Mouse (Mus musculus): ENCODE data around the gene Cln6. TPM values are rescaled to one million over a fixed set of nuclear protein-coding genes. Genes with fewer than 3 reads are reported as not detected.

The Cln6 gene
- polyA plus RNA-seq, 1 experiment from 2014 or later = 26.4 TPM

DNA sequence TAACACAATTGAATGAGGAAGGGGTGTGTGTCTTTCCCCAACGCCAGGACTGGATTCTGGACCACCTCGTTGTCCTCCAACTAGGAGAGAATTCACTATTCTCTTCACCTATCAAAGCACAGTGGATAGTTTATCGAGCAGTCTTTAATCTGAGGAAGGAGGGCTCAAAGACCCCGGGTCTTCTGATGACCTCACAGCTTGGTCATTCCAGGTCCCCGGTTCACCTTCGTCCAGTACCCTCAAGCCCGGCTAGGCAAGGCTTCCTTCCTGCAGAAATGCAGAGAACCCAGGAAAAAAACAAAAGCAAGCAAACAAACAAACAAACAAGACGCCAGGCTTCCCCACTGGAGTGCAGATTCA is 459 bp upstream of the Cln6 start:
- no peak overlapping the region for H3K9ac ChIP-seq (replicated peaks; ENCODE audit: low read depth, low read length)
- peak overlapping the region; percentile 76 for H3K4me2 ChIP-seq (replicated peaks; ENCODE audit: low read depth, low read length)
- peak overlapping the region; percentile 82 for H3K4me3 ChIP-seq (ENCODE audit: low read depth, low read length)
- ATAC-seq (ENCODE audit: insufficient number of reproducible peaks, insufficient read depth, low FRiP score, low read depth) = 0 out of 2 replicates have a peak, but pooled peaks have one; percentile 1
- H3K4me1 ChIP-seq (ENCODE audit: control insufficient read depth, insufficient read depth, low read length) = peaks cover 18% of the 10 kb centered on the region
- no peaks in the 10 kb centered on the region for H3K9me3 ChIP-seq (ENCODE audit: control insufficient read depth, low read depth, low read length)
- peak overlapping the region; percentile 35; the same call in 1 of the 2 replicates for H3K27ac ChIP-seq (ENCODE audit: low read length)
- H3K27me3 ChIP-seq (ENCODE audit: control insufficient read depth, insufficient read depth, low read length) = no peaks in the 10 kb centered on the region
- WGBS = 12% methylated on average over 8 of the region's 8 CpGs
- no peaks in the 10 kb centered on the region for H3K36me3 ChIP-seq (ENCODE audit: control insufficient read depth, insufficient read depth, low read length)

DNA sequence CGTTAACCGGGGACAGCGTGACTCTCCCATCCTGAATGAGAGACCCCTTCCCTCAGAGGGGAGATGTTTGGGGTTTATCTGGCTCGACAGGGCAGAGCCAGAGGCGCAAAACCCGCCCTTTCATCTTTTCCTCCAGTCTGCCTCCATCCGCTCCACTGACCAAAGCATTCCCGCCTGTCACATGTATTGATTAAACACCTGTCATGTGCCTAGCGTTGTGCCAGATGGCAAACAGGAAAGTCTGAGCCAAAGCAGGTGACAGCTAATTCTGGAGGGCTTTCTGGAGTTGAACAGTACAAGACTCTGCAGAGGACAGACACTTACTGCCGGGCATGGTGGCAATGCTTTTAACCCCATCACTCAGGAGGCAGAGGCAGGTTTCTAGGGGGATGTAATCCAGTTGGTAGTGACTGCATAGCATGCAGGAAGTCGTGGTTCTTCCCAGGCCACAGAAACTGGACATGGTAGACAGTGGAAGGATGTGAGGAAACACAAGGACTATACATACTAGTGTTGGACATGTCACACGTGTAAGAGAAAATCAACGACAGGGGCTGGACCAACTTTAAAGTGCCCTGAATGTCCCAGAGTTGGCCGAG is 686 bp downstream of the Cln6 start:
- WGBS = 11% methylated on average over 14 of the region's 14 CpGs
- ATAC-seq (ENCODE audit: insufficient number of reproducible peaks, insufficient read depth, low FRiP score, low read depth) = peak; percentile 5; the same call in 1 of the 2 replicates

DNA sequence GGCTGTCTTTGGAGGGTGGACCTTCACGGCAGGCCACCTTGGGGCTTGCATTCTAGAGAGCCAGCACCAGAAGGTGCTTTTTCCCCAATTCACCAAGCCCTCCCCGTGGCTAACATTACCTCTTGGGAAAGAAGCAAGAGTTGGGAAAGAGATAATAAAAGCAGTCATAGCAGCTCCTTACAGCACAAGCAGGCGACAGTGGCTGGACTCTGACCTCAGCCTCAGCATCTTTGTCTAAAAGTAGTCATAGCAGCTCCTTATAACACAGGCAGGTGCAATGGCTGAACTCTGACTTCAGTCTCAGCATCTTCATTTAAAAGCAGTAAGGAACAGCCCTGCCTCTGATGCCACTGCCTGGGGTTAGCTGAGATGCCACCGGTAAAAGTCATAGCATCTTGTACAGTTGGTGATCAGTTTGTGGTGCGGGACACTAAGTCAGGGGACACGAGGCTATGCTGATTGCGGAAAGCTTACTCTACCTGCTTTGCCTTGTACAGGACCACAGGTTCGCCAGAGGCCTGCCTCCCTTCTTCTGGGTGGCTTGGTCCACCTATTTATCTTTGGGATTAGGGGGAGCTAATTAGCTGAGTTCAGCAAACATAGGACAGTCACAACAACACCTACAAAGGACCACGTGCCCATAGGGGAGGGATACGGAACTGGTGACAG is 4.9 kb downstream of the Cln6 start:
- 75% methylated on average over 10 of the region's 10 CpGs for WGBS
- no peak for ATAC-seq (ENCODE audit: insufficient number of reproducible peaks, insufficient read depth, low FRiP score, low read depth)
- no peak overlapping the region for H3K4me2 ChIP-seq (replicated peaks; ENCODE audit: low read depth, low read length)

More for the DNA sequence above, 686 bp downstream of the Cln6 start:
- Histone ChIP-seq H3K27me3 (ENCODE audit: control insufficient read depth, insufficient read depth, low read length) (no peaks in the 10 kb centered on the region), H3K4me3 (ENCODE audit: low read depth, low read length) (peak overlapping the region; percentile 82), H3K27ac (ENCODE audit: low read length) (peak overlapping the region; percentile 93), H3K4me1 (ENCODE audit: control insufficient read depth, insufficient read depth, low read length) (peaks cover 18% of the 10 kb centered on the region), H3K9me3 (ENCODE audit: control insufficient read depth, low read depth, low read length) (no peaks in the 10 kb centered on the region), H3K36me3 (ENCODE audit: control insufficient read depth, insufficient read depth, low read length) (no peaks in the 10 kb centered on the region), H3K9ac (replicated peaks; ENCODE audit: low read depth, low read length) (peak overlapping the region; percentile 92), H3K4me2 (replicated peaks; ENCODE audit: low read depth, low read length) (peak overlapping the region; percentile 76)

DNA sequence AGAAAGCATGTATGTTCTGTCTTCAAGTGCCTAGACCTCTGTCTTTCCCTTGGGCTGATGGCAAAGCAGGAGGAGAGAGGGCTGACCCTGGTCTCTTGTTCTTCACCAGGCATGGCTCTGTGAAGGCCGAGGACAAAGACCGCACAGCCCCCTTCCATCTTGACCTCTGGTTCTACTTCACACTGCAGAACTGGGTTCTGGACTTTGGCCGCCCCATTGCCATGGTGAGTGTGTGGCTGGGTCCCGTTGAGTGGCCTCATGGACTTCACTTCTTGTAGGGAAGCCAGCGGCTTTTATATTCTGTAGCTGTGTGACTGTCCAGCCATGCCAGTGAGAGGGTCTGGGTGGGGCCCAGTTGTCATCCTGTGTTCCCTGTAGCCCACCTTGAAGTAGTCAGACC is 5.9 kb downstream of the Cln6 start:
- 93% methylated on average over 5 of the region's 5 CpGs for WGBS
- H3K9me3 ChIP-seq (ENCODE audit: control insufficient read depth, low read depth, low read length) = no peaks in the 10 kb centered on the region

More for the DNA sequence above, 4.9 kb downstream of the Cln6 start:
- no peak overlapping the region for H3K4me3 ChIP-seq (ENCODE audit: low read depth, low read length)
- peaks cover 3% of the 10 kb centered on the region; the same call in 1 of the 2 replicates for H3K36me3 ChIP-seq (ENCODE audit: control insufficient read depth, insufficient read depth, low read length)
- H3K27me3 ChIP-seq (ENCODE audit: control insufficient read depth, insufficient read depth, low read length) = no peaks in the 10 kb centered on the region
- H3K4me1 ChIP-seq (ENCODE audit: control insufficient read depth, insufficient read depth, low read length) = peaks cover 15% of the 10 kb centered on the region
- no peaks in the 10 kb centered on the region for H3K9me3 ChIP-seq (ENCODE audit: control insufficient read depth, low read depth, low read length)
- H3K27ac ChIP-seq (ENCODE audit: low read length) = no peak overlapping the region
- no peak overlapping the region for H3K9ac ChIP-seq (replicated peaks; ENCODE audit: low read depth, low read length)

DNA sequence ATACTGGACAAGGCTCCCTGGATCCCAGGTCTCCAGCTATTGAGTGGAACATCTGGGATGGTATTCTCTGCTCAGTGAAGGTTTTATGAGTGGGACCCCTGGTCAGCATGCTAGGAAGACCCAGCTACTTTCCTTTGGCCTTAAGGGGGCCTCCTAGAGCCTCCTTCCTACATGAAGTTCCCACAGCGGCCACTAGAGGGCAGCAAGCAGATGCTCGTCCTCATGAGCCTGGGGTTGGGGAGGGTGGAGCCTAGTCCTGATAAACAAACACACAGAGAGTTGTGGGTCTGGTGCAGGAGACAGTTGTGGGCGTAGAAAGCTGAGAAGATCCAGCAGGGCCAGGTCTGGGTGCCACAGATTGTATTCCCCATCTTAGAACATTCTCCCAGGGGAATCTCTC is 9.1 kb downstream of the Cln6 start:
- Histone ChIP-seq H3K4me1 (ENCODE audit: control insufficient read depth, insufficient read depth, low read length) (0 out of 2 replicates have a peak, but pooled peaks cover 4% of the 10 kb centered on the region), H3K27ac (ENCODE audit: low read length) (no peak overlapping the region), H3K36me3 (ENCODE audit: control insufficient read depth, insufficient read depth, low read length) (peaks cover 16% of the 10 kb centered on the region), H3K27me3 (ENCODE audit: control insufficient read depth, insufficient read depth, low read length) (no peaks in the 10 kb centered on the region), H3K9ac (replicated peaks; ENCODE audit: low read depth, low read length) (no peak overlapping the region), H3K4me2 (replicated peaks; ENCODE audit: low read depth, low read length) (no peak overlapping the region), H3K4me3 (ENCODE audit: low read depth, low read length) (no peak overlapping the region), H3K9me3 (ENCODE audit: control insufficient read depth, low read depth, low read length) (no peaks in the 10 kb centered on the region)
- WGBS = 5% methylated on average over 3 of the region's 3 CpGs
- no peak; the same call in 1 of the 2 replicates for ATAC-seq (ENCODE audit: insufficient number of reproducible peaks, insufficient read depth, low FRiP score, low read depth)

More for the DNA sequence above, 5.9 kb downstream of the Cln6 start:
- peaks cover 3% of the 10 kb centered on the region; the same call in 1 of the 2 replicates for H3K36me3 ChIP-seq (ENCODE audit: control insufficient read depth, insufficient read depth, low read length)
- no peak overlapping the region for H3K27ac ChIP-seq (ENCODE audit: low read length)
- no peak overlapping the region for H3K4me3 ChIP-seq (ENCODE audit: low read depth, low read length)
- peaks cover 12% of the 10 kb centered on the region for H3K4me1 ChIP-seq (ENCODE audit: control insufficient read depth, insufficient read depth, low read length)
- no peak overlapping the region for H3K9ac ChIP-seq (replicated peaks; ENCODE audit: low read depth, low read length)
- H3K4me2 ChIP-seq (replicated peaks; ENCODE audit: low read depth, low read length) = no peak overlapping the region
- H3K27me3 ChIP-seq (ENCODE audit: control insufficient read depth, insufficient read depth, low read length) = no peaks in the 10 kb centered on the region
- ATAC-seq (ENCODE audit: insufficient number of reproducible peaks, insufficient read depth, low FRiP score, low read depth) = no peak

DNA sequence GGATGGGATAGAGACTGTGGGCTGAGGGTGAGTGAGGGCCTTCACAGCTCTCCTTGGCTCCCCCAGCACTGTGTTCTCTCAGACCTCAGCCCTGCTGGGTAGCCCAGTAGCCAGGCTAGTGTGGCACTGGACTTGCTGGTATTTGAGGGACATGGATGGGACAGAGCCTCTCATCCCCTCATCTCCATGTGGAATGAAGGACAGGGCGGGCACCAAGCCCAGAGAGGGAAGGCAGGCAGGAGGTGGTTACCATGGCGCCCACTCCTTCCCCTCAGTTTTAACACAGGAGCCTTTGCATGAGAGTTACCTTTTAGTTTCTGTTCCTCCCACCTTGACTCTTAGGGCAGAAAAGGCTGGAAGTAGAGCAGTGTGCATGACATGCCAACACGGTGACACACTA is 10.1 kb downstream of the Cln6 start:
- Histone ChIP-seq H3K27ac (ENCODE audit: low read length) (no peak overlapping the region), H3K36me3 (ENCODE audit: control insufficient read depth, insufficient read depth, low read length) (peaks cover 16% of the 10 kb centered on the region), H3K9me3 (ENCODE audit: control insufficient read depth, low read depth, low read length) (no peaks in the 10 kb centered on the region), H3K9ac (replicated peaks; ENCODE audit: low read depth, low read length) (no peak overlapping the region), H3K27me3 (ENCODE audit: control insufficient read depth, insufficient read depth, low read length) (no peaks in the 10 kb centered on the region), H3K4me2 (replicated peaks; ENCODE audit: low read depth, low read length) (no peak overlapping the region), H3K4me1 (ENCODE audit: control insufficient read depth, insufficient read depth, low read length) (0 out of 2 replicates have a peak, but pooled peaks cover 4% of the 10 kb centered on the region), H3K4me3 (ENCODE audit: low read depth, low read length) (no peak overlapping the region)
- 88% methylated on average over 3 of the region's 3 CpGs for WGBS
- ATAC-seq (ENCODE audit: insufficient number of reproducible peaks, insufficient read depth, low FRiP score, low read depth) = no peak

DNA sequence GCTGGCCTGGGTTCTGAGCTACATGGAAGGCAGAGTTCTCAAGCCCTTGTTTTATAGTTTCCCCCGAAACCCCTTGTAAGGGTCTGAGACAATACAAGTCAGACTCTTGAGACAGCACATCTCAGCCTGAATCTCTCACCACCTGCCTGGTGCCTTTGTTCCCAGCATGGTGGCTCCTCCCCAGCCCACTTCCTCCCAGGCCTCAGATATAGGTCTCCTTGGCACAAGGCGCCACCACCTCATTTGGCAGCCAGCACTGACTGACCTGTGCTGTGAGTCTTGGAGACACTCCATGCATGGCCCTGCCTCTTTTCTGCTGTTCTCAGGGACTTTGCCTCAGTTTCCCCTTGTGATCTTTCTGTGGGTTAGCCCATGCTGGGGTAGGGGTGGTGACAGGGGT is 13.0 kb downstream of the Cln6 start:
- ATAC-seq (ENCODE audit: insufficient number of reproducible peaks, insufficient read depth, low FRiP score, low read depth) = no peak
- H3K27ac ChIP-seq (ENCODE audit: low read length) = no peak overlapping the region
- H3K27me3 ChIP-seq (ENCODE audit: control insufficient read depth, insufficient read depth, low read length) = no peaks in the 10 kb centered on the region
- H3K4me2 ChIP-seq (replicated peaks; ENCODE audit: low read depth, low read length) = no peak overlapping the region
- H3K4me1 ChIP-seq (ENCODE audit: control insufficient read depth, insufficient read depth, low read length) = peaks cover 10% of the 10 kb centered on the region
- 90% methylated on average over 2 of the region's 2 CpGs for WGBS
- H3K9ac ChIP-seq (replicated peaks; ENCODE audit: low read depth, low read length) = no peak overlapping the region
- no peak overlapping the region for H3K4me3 ChIP-seq (ENCODE audit: low read depth, low read length)
- peaks cover 16% of the 10 kb centered on the region for H3K36me3 ChIP-seq (ENCODE audit: control insufficient read depth, insufficient read depth, low read length)
- no peaks in the 10 kb centered on the region for H3K9me3 ChIP-seq (ENCODE audit: control insufficient read depth, low read depth, low read length)

DNA sequence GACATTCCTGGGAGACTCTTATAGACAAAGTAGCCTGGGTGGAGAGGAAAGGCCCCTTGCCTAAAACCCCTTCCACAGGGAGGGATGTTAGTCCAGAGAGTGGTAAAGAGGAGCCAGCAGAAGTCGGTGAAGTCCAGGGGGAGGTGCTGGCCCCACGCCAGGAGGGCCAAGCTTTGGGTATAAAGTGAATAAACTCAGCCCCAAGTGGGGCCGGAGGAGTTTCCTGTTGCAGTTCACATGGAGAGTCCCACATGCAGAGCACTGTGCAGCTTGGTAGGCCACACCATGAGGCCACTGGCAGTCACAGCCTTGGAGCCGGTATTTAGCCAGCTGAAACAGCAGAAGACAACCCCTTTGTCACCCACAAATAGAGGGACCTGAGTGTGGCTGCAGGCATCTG is 15.9 kb downstream of the Cln6 start:
- Histone ChIP-seq H3K27me3 (ENCODE audit: control insufficient read depth, insufficient read depth, low read length) (no peaks in the 10 kb centered on the region), H3K4me1 (ENCODE audit: control insufficient read depth, insufficient read depth, low read length) (peaks cover 32% of the 10 kb centered on the region), H3K27ac (ENCODE audit: low read length) (peak overlapping the region; percentile 33; the same call in 1 of the 2 replicates), H3K4me3 (ENCODE audit: low read depth, low read length) (no peak overlapping the region), H3K9me3 (ENCODE audit: control insufficient read depth, low read depth, low read length) (no peaks in the 10 kb centered on the region), H3K4me2 (replicated peaks; ENCODE audit: low read depth, low read length) (no peak overlapping the region), H3K9ac (replicated peaks; ENCODE audit: low read depth, low read length) (no peak overlapping the region), H3K36me3 (ENCODE audit: control insufficient read depth, insufficient read depth, low read length) (peaks cover 13% of the 10 kb centered on the region)
- no peak for ATAC-seq (ENCODE audit: insufficient number of reproducible peaks, insufficient read depth, low FRiP score, low read depth)
- WGBS = 22% methylated on average over 4 of the region's 4 CpGs
